Mouse (Mus musculus) ovary, adult 2 months (tissue): ENCODE data around the gene Apobec3. TPM values are rescaled to one million over a fixed set of nuclear protein-coding genes. Genes with fewer than 3 reads are reported as not detected.

Experiments
- polyA plus RNA-seq: library from polyadenylated mRNA; depleted of rRNA; stranded (reverse); fragments of >200 nt; gene quantifications from 2 replicates; pipeline ENCODE4 v1.2.3, GENCODE M21; 2012; rRNA removed

Apobec3 gene
- 23.8 and 30.9 TPM in 2 replicates for polyA plus RNA-seq

GRCm38 (mm10) chr15:79891436-79892212, at the start of gene Apobec3:
Gene Apobec3 (plus strand): TSS chr15:79891659.

Other genes starting within 250 kb of the Apobec3 start
- gene Fam227a, start 232.7 kb upstream of the Apobec3 start, polyA plus RNA-seq: 2.0 and 2.2 TPM in 2 replicates
- gene Cby1, start 232.5 kb upstream of the Apobec3 start, polyA plus RNA-seq: 7.0 and 9.9 TPM in 2 replicates
- 22.7 and 23.0 TPM in 2 replicates for gene Tomm22, start 220.8 kb upstream of the Apobec3 start, polyA plus RNA-seq
- gene Josd1, start 203.7 kb upstream of the Apobec3 start, polyA plus RNA-seq: 48.7 and 57.4 TPM in 2 replicates
- gene Gtpbp1, start 200.8 kb upstream of the Apobec3 start, polyA plus RNA-seq: 43.0 and 45.0 TPM in 2 replicates
- 58.9 and 61.5 TPM in 2 replicates for gene Sun2, start 149.1 kb upstream of the Apobec3 start, polyA plus RNA-seq
- 44.1 and 58.8 TPM in 2 replicates for gene Dnal4, start 113.8 kb upstream of the Apobec3 start, polyA plus RNA-seq
- 6.4 and 7.0 TPM in 2 replicates for gene Nptxr, start 86.9 kb upstream of the Apobec3 start, polyA plus RNA-seq
- 0.75 and 10.2 TPM in 2 replicates for gene Npcd, start 57.4 kb upstream of the Apobec3 start, polyA plus RNA-seq
- 174 and 177 TPM in 2 replicates for gene Cbx6, start 57.0 kb upstream of the Apobec3 start, polyA plus RNA-seq
- 30.4 and 38.6 TPM in 2 replicates for gene Cbx7, start 79.5 kb downstream of the Apobec3 start, polyA plus RNA-seq
- gene Pdgfb, start 123.3 kb downstream of the Apobec3 start, polyA plus RNA-seq: 36.5 and 38.8 TPM in 2 replicates
- gene Syngr1, start 199.7 kb downstream of the Apobec3 start, polyA plus RNA-seq: 52.7 and 64.8 TPM in 2 replicates
- gene Rpl3, start 200.2 kb downstream of the Apobec3 start, polyA plus RNA-seq: 697 and 996 TPM in 2 replicates
- gene Tab1, start 241.5 kb downstream of the Apobec3 start, polyA plus RNA-seq: 36.8 and 39.3 TPM in 2 replicates